Mouse (Mus musculus): ENCODE data around the gene Znhit2. TPM values are rescaled to one million over a fixed set of nuclear protein-coding genes. Genes with fewer than 3 reads are reported as not detected.

The Znhit2 gene
- total RNA-seq (2014; fragmentation: Nextera tagmentation) (8.3 and 16.3 TPM in 2 replicates), total RNA-seq (2017) (11.0 and 23.3 TPM in 2 replicates), polyA plus RNA-seq (2012) (58.7 and 60.6 TPM in 2 replicates)

DNA sequence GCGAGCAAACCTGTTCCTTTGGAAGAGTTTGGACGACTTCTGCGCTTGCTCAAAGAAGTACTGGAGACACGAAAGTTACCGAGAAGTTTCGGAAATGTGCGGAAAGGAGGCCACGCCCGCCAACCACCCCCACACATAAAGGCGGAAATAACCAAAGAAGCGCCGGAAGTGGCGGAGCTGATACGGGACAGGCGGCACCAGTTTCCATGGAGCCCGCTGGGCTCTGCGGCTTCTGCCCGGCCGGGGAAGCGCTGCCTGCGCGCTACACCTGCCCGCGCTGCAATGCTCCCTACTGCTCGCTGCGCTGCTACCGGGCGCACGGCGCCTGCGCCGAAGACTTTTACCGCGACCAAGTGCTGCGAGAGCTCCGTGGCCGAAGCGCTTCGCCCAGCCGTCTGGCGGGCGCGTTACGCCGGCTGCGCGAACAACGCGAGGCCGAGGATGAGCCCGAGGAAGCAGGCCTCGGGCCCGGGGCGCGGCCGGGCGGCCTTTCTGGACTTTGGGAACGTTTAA is at the start of gene Znhit2:
Gene Znhit2, plus strand, starts transcription at position 172 of the 513 bp plus-strand sequence.
- H3K4me1 ChIP-seq (ENCODE audit: insufficient read depth, low read depth, low read length) = peaks cover 57% of the 10 kb centered on the region

DNA sequence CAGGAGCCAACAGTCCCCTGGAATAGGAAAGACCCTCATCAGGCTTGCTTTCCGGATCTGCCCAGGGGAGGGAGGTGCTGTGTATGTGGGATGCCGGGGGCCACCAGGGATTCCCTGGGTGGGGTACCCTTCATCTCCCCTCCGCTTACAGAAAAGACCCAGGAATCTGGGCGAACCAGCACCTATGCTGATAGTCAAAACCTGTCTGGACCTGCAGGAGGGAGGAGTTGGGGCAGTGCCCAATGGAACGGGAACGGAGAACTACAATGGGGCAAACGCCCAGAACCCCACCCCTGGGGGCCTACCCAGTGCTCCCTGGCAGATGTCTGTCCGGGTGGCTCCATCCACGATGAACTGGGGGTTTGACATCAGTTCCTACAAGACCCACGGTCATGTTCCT is 47.3 kb upstream of the Znhit2 start:
- Histone ChIP-seq H3K9me3 (replicated peaks) (no peaks in the 10 kb centered on the region), H3K4me1 (ENCODE audit: insufficient read depth, low read depth, low read length) (peaks cover 80% of the 10 kb centered on the region), H3K4me3 (ENCODE audit: low read depth, low read length) (peak overlapping the region; percentile 83; the same call in 1 of the 2 replicates), H3K27me3 (ENCODE audit: insufficient read depth, low read length) (no peaks in the 10 kb centered on the region), H3K36me3 (replicated peaks) (peaks cover 57% of the 10 kb centered on the region)
- ATAC-seq (ENCODE audit: extremely low read depth, insufficient number of reproducible peaks, low FRiP score, poor library complexity, severe bottlenecking) (no peak), DNase-seq (ENCODE audit: low spot score) (no peak)
- TF ChIP-seq TAL1 (conservative IDR thresholded peaks at IDR 0.05; ENCODE audit: low read depth, low read length) (no peak), CTCF (IDR thresholded peaks at IDR 0.05; ENCODE audit: low read depth, low read length) (no peak), GATA1 (IDR thresholded peaks at IDR 0.05; ENCODE audit: borderline replicate concordance, low read length) (no peak), GATA2 (IDR thresholded peaks at IDR 0.05; ENCODE audit: borderline replicate concordance, low read depth, low read length) (no peak), POLR2AphosphoS5 (IDR thresholded peaks at IDR 0.05; ENCODE audit: insufficient replicate concordance, low read depth, low read length) (no peak)

More for the DNA sequence above, at the start of gene Znhit2:
- H3K27me3 ChIP-seq (ENCODE audit: insufficient read depth, low read length) = no peaks in the 10 kb centered on the region
- DNase-seq (ENCODE audit: low spot score) = peak; percentile 81
- no peaks in the 10 kb centered on the region for H3K9me3 ChIP-seq (replicated peaks)
- peak within 1 kb of the TSS; percentile 99 for H3K4me3 ChIP-seq (ENCODE audit: low read depth, low read length)
- H3K36me3 ChIP-seq (replicated peaks) = peaks cover 67% of the 10 kb centered on the region
- TF ChIP-seq GATA2 (IDR thresholded peaks at IDR 0.05; ENCODE audit: borderline replicate concordance, low read depth, low read length) (no peak), POLR2AphosphoS5 (IDR thresholded peaks at IDR 0.05; ENCODE audit: insufficient replicate concordance, low read depth, low read length) (0 out of 2 replicates have a peak, but pooled peaks have one; percentile 20)
- peak; percentile 69 for ATAC-seq (ENCODE audit: extremely low read depth, insufficient number of reproducible peaks, low FRiP score, poor library complexity, severe bottlenecking)

DNA sequence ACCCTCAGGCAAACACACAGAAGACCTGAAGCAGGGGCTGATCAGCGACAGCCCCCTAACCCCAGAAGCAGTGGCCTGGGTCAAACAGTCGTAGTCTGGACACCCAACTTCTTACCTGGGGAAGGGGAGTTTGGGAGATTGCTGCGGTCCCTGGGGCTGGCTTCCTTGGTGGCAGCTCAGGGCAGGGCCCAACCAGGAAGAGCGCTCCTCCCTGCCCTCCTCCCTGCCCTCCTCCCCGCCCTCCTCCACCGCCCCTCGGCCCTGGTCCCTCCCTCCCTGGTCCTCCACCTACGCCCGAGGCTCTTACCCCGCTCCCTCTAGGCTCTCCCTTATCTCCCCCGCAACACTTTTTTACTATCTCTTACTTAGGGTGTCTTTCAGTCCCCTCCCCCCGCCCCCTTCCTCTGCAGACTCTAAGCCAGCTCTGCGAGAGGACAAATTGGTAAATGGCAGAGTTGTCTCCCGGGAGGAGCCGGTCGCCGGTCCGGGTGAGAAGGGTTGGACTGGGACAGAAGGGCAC is 45.9 kb upstream of the Znhit2 start:
- Histone ChIP-seq H3K36me3 (replicated peaks) (peaks cover 45% of the 10 kb centered on the region), H3K9me3 (replicated peaks) (no peaks in the 10 kb centered on the region), H3K27me3 (ENCODE audit: insufficient read depth, low read length) (no peaks in the 10 kb centered on the region), H3K4me3 (ENCODE audit: low read depth, low read length) (peak overlapping the region; percentile 83), H3K4me1 (ENCODE audit: insufficient read depth, low read depth, low read length) (peaks cover 88% of the 10 kb centered on the region)
- peak; percentile 90 for ATAC-seq (ENCODE audit: extremely low read depth, insufficient number of reproducible peaks, low FRiP score, poor library complexity, severe bottlenecking)
- DNase-seq (ENCODE audit: low spot score) = peak; percentile 83
- TF ChIP-seq POLR2AphosphoS5 (IDR thresholded peaks at IDR 0.05; ENCODE audit: insufficient replicate concordance, low read depth, low read length) = no peak
- TF ChIP-seq CTCF (IDR thresholded peaks at IDR 0.05; ENCODE audit: low read depth, low read length) = no peak
- TF ChIP-seq GATA1 (IDR thresholded peaks at IDR 0.05; ENCODE audit: borderline replicate concordance, low read length) = no peak
- TF ChIP-seq TAL1 (conservative IDR thresholded peaks at IDR 0.05; ENCODE audit: low read depth, low read length) = no peak
- TF ChIP-seq GATA2 (IDR thresholded peaks at IDR 0.05; ENCODE audit: borderline replicate concordance, low read depth, low read length) = no peak

DNA sequence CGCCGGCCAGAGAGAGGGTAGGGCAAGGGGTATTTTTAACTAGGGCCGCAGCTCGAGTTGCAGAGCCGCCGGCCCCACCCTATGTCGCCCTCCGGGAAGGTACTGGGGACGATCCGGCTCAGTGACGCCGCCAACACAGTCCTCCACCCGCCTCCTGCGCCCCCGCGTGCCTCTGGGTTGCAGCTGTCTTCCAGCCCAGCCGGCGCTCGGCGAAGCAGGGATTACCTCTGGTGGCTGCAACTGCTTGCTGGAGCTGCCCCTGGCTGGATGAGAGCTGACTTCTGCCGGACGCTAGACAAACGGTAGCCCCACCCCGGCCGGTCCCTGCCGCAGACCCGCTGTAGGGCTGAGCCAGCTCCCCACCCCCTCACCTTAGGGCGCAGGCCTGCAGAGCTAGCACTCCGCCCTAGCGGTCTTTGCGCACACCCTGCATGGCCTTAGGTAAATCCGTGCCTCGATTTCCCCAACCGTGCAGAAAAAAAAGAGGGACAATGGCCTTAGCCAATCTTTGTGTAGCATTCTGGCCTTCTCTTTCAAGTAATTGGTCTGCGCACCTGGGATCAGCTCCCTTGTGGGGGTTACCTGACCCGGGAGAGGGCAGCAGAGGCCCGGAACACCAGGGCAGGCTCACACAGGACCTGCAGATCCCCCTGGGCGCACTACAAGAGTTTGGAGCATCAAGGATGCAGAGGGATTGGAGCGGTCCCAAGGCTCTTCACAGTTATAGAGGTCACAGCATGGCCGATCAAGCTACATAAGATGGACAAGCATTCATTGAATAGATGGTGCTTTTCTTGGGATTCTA is 45.3 kb upstream of the Znhit2 start, which contains the start of gene Capn1:
Gene Capn1, minus strand, starts transcription at position 387 of the 805 bp plus-strand sequence.
- ATAC-seq (ENCODE audit: extremely low read depth, insufficient number of reproducible peaks, low FRiP score, poor library complexity, severe bottlenecking) (no peak), DNase-seq (ENCODE audit: low spot score) (peak; percentile 74)
- H3K4me1 ChIP-seq (ENCODE audit: insufficient read depth, low read depth, low read length) = peaks cover 88% of the 10 kb centered on the region
- peaks cover 39% of the 10 kb centered on the region for H3K36me3 ChIP-seq (replicated peaks)
- TF ChIP-seq GATA2 (IDR thresholded peaks at IDR 0.05; ENCODE audit: borderline replicate concordance, low read depth, low read length) = no peak
- TF ChIP-seq POLR2AphosphoS5 (IDR thresholded peaks at IDR 0.05; ENCODE audit: insufficient replicate concordance, low read depth, low read length) = no peak
- no peak for TF ChIP-seq GATA1 (IDR thresholded peaks at IDR 0.05; ENCODE audit: borderline replicate concordance, low read length)
- no peak for TF ChIP-seq TAL1 (conservative IDR thresholded peaks at IDR 0.05; ENCODE audit: low read depth, low read length)
- TF ChIP-seq CTCF (IDR thresholded peaks at IDR 0.05; ENCODE audit: low read depth, low read length) = no peak
- peak within 1 kb of the TSS; percentile 83 for H3K4me3 ChIP-seq (ENCODE audit: low read depth, low read length)
- no peaks in the 10 kb centered on the region for H3K9me3 ChIP-seq (replicated peaks)
- H3K27me3 ChIP-seq (ENCODE audit: insufficient read depth, low read length) = no peaks in the 10 kb centered on the region

DNA sequence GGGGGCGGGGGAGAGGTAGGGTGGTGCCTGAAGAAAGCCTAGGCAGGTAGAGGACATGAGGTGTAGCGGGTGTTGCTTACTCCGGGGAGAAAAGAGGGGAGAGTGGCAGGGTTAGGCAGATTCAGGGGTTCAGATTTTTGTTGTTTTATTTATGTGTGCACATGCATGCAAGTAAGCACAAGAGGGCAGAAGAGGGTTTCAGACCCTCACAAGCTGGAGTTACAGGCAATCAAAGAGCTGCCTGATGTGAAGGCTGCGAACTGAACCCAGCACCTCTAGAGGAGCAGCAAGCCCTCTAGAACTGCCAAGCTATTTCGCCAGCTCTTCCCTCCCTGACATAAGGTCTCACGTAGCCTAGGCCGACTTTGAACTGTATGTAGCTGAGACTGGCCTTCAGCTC is 44.5 kb upstream of the Znhit2 start:
- DNase-seq (ENCODE audit: low spot score) (peak; percentile 14), ATAC-seq (ENCODE audit: extremely low read depth, insufficient number of reproducible peaks, low FRiP score, poor library complexity, severe bottlenecking) (no peak)
- Histone ChIP-seq H3K9me3 (replicated peaks) (no peaks in the 10 kb centered on the region), H3K4me1 (ENCODE audit: insufficient read depth, low read depth, low read length) (peaks cover 83% of the 10 kb centered on the region), H3K27me3 (ENCODE audit: insufficient read depth, low read length) (no peaks in the 10 kb centered on the region), H3K4me3 (ENCODE audit: low read depth, low read length) (peak overlapping the region; percentile 83), H3K36me3 (replicated peaks) (peaks cover 32% of the 10 kb centered on the region)
- TF ChIP-seq TAL1 (conservative IDR thresholded peaks at IDR 0.05; ENCODE audit: low read depth, low read length) = no peak
- no peak; the same call in 1 of the 2 replicates for TF ChIP-seq CTCF (IDR thresholded peaks at IDR 0.05; ENCODE audit: low read depth, low read length)
- TF ChIP-seq GATA2 (IDR thresholded peaks at IDR 0.05; ENCODE audit: borderline replicate concordance, low read depth, low read length) = no peak

Measured in G1E (cell line).